Mouse (Mus musculus) gastrocnemius, postnatal 14 days (tissue): ENCODE data around the gene Terf2. TPM values are rescaled to one million over a fixed set of nuclear protein-coding genes. Genes with fewer than 3 reads are reported as not detected.
A peak's percentile ranks its signal among the peaks of the same experiment; 100 is the strongest.
"Not testable (repeated sequence)": the region's sequence is repeated elsewhere in the genome, so short reads cannot be mapped to it uniquely, and the experiment has no call there.

Experiments
- DNase-seq: peaks from one replicate; pipeline ENCODE4 v3.0.0; 2021; ENCODE audit warnings: mixed read lengths
- intact Hi-C: fragments of 180-260 bp; cut with DNase I; formaldehyde crosslinking; loops from one replicate; pipeline ENCODE4 v1.15.1; 2025; ENCODE audit warnings: low total_unique reads
- total RNA-seq, 2 experiments: library from RNA; stranded (reverse); gene quantifications; 2 replicates each; pipeline ENCODE4 v1.2.3; 2021

The Terf2 gene
- total RNA-seq, 2 experiments from 2014 or later: 10.1 to 15.9 TPM

DNA sequence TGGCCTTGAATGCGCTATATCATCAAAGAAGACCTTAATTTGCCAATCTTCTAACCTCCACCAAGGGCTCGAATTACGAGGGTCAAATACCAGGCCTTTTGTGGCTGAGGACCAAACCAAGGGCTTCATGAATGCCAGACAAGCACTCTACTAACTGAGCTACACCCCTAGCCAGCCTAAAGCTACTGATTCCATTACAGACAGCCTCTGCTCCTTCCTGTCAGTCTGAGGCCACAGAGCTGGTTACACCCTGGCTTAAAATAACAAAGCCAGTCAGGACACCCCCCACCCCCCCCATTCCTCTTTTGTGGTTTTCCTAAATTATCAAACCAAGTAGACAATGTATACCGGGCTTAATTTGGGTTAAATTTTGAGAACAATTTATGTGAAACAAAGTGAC, 22.6 kb downstream of the Terf2 start:
- intact Hi-C loops: no loop called here
- DNase-seq: no peak

DNA sequence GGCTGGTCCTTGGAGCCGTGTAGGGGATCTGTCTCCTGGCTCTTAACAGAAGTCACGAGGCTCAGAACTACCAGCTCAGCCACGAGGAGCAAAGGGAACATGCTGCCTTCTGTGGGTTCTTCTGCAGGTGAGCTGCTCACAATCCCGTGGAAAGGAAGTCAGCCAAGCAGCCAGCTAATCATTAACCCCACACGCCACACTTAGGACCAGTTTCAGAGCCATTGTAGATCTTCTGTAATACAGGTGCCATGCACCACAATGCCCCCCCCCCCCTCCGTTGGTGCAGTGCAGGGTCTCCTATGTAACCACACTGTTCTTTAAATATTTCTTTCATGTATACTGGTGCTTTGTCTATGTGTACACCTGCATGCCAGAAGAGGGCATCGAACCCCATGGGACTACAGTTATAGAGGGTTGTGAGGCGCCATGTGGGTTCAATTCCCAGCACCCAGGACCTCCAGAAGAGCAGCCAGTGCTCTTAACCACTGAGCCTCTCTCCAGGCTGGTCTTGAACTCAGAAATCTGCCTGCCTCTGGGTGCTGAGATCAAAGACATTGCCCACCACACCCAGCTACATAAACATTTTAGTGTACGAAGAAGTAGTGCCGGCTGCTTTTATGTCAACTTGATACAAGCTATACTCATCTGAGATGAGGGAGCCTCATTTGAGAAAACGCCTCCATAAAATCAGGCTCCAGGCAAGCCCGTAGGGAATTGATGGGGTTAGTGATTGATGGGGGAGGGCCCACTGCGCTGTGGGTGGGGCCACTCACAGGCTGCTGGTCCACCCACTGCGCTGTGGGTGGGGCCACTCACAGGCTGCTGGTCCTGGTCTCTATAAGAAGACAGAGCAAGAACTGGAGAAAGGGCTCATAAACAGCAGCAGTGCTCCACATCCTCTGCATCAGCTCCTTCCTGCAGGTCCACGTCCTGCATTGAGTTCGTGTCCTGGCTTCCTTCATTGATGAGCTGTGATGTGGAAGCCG, 30.5 kb downstream of the Terf2 start, which contains the start of gene Tmed6:
Gene Tmed6, minus strand, starts transcription at position 134 of the 986 bp plus-strand sequence.
- intact Hi-C loops: no loop called here
- DNase-seq: no peak

DNA sequence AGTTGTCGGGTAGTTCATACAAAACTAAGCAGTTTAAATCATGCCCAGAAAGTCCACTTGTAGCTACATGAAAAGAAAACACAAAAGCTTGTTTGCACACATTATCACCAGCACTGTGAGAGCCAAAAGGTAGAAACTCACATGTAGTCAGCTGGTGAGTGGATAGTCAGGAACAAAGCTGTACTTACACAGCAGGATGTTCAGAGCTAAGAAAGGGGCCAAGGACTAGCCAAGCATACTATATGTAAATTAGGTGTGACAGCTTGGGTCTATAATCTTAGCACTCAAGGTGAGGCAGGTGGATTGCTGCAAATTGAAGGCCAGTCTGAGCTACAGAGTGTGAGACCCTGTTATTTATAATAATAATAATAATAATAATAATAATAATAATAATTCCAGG, 33.7 kb downstream of the Terf2 start:
- DNase-seq: no peak
- intact Hi-C loops: no loop called here

DNA sequence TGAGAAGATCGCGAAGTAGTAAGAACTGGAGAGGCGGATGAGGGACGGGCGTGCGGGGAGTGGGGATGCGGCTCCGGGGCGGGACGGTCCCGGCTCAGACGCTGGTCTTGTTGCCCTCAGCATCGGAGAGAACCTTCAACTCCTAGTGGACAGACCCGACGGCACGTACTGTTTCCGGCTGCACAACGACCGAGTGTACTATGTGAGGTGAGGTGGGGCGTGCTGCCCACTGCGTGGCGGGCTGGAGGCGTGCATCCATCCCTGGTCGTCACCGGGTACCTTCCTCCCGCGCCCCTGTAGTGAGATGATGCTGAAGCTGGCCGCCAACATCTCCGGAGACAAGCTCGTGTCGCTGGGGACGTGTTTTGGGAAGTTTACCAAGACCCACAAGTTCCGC, 39.4 kb downstream of the Terf2 start:
- intact Hi-C loops: no loop called here
- peak; percentile 20 for DNase-seq

DNA sequence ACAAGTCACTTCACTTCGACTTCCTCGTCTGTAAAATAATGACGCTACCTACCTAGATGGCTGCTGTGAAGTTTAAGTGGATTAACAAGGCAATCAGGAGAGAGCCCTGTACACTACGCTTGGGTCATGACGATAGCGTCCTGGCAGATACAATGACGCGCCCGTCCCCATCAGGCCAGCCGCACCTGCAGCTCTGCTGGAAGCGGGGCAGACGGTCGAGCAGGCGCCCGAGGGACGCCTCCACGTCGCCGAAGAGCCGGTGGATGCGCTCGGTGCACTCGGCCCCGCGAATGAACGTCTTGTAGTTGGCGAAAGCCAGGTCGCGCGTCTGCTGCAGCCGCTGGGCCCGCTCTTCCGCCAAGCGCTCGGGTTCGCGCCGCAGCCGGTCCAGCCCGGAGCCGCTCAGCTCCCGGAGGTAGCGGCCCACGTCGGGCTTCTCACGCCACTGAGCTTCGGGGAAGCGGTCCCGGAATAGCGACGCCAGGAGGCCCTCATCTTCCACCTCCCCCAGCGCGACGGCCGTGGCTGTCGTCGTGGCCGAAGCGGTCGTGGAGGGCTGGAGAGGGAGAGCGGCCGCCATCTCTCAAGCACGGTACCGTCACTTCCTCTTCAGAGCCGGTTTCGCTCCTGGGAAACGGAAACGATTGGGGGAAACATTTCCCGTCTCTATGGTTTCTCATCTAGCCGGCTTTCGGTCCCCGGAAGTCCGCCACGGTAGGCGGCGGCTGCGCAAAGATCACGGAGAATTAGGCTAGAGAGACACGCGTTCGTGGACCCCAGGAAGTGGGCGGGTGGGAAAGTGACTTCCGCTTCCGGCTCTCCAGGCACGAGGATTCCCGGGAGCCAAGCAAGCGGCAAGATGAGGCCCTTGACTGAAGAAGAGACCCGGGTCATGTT, 40.0 kb downstream of the Terf2 start, which contains the start of the genes Cog8 and Nip7:
Gene Cog8, minus strand, starts transcription at position 614 of the 897 bp plus-strand sequence.
Gene Nip7, plus strand, starts transcription at position 802 of the 897 bp plus-strand sequence.
- peak; percentile 96 for DNase-seq
- intact Hi-C loops: no loop called here

DNA sequence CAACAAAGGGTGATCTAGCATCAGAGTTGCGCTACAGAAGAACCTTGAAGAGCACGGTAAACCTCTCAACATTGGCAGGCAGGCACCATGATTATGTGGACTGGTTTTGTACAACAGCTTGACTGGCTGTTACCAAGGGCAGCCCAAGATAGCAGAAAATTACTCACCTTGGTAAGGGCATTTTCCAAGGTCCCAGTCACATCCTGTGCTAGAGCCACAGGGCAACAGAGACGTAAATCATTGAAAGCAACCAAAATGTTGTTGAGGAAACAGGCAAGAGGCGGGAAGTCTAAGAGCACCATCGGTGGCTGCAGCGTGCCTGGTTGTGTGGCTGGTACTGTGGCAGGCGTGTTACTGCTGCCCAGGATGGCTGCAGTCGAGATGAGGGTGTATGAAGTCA, 44.3 kb downstream of the Terf2 start:
- no peak for DNase-seq
- intact Hi-C loops: no loop called here

DNA sequence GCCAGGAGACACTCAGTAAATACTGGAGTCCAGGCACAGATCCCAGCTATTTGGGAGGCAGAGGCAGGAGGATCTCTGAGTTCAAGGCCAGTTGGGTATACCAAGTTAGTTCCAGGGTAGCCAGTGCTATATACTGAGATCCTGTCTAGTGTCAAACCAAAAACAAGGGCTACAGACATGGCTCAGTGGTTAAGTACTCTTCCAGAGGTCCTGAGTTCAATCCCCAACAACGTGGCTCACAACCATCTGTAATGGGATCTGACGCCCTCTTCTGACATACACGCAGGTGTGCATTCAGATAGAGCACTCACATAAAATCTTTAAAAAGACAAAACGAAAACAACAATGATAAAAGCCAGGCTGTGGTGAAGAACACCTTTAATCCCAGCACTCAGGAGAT, 46.9 kb downstream of the Terf2 start:
- intact Hi-C loops: no loop called here
- no peak for DNase-seq

DNA sequence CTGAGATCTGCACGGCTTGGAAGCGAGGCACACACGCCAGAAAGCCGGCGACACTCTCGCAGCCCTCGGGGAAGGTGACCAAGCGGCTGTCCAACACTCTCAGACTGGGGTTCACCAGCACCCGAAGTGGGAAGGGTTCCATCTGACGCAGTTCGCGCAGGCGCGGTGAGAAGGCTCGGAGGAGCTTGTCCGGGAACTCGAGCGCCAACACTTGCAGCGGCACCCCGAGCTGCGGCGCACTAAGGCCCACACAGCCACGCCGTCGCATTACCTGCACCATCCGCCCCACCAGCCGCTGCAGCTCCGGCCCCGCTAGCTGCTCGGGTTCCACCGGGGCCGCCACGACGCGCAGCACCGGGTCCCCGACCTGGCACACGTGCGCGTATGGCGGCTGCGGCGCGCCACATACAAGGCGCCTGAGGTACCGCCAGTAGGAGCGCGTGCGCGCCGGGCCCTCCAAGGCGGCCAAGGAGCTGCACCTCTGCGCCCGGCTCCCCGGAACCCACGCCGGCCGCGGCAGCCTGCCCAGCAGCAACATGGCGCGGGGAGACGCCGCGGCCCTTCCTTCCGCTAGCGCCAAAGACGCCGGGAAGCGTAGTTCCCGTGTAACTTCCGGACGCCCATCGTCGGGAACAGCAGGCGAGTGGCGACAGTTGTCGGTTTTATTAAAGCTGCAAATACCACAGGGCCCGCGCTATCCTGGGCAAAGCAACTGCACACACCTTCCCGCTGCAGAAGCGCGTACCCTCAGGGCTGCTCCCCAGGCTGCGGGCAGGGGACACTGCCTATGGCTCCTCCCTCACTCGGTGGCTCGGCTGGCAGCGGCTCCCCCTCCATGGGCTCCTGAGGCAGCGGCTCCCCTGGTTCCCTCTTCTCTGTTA, 48.0 kb downstream of the Terf2 start, which contains the start of gene Pdf:
Gene Pdf, minus strand, starts transcription at position 554 of the 881 bp plus-strand sequence.
- intact Hi-C loops: no loop called here
- DNase-seq: peak; percentile 86

DNA sequence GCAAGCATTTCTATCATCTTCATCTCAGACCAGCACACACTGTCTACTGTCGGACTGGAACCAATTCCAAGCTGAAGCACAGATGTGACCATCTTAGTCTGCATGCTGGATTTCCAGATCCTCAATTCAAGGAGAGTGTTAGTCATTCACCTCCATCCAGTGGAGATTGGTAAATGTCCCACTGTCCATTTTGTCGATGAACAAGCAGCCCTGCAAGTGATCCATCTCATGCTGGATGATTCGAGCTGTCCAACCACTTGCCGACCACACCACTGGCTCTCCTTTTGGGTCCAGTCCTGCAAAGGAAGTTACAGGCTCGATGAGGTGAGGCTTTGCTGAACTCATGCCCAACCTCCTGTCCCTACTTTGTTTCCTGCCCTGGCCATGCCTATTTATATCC, 49.4 kb downstream of the Terf2 start:
- intact Hi-C loops: no loop called here
- no peak for DNase-seq

DNA sequence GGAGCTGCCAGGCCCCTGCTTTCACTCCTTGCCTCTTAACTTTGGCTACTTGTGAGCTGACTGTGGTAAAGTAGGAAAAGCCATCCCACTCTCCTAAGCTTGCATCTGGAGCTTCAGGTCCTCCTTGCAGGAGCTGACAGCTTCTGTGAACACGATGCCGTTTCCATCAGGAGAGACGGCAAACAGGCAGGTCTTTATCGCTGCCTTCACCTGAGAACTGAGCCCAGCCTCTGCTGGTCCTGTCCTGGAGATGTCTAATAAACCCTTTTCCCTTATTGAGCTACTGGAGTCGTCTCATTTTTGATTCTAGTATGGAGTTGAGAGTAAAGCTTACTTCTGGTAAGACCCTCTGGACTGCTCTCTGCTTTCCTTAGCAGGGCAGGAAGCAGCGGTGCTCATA, 50.9 kb downstream of the Terf2 start:
- intact Hi-C loops: no loop called here
- no peak for DNase-seq

DNA sequence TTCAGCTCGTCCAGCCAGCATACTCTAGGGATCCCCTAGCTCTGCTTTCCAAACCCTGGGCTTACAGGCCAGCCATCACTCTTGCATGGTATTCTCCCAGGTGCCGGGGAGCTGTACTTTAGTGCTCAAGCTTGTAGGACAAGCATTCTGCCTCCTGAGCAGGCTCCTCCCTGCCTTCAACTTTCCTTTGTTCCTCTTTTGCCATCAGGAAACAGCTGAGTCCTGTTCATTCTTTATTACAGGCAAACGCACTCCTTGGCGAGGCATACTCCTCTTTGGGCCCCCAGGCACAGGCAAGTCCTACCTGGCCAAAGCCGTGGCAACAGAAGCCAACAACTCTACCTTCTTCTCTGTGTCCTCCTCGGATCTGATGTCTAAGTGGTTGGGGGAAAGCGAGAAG, 55.7 kb downstream of the Terf2 start:
- intact Hi-C loops: no loop called here
- no peak for DNase-seq

DNA sequence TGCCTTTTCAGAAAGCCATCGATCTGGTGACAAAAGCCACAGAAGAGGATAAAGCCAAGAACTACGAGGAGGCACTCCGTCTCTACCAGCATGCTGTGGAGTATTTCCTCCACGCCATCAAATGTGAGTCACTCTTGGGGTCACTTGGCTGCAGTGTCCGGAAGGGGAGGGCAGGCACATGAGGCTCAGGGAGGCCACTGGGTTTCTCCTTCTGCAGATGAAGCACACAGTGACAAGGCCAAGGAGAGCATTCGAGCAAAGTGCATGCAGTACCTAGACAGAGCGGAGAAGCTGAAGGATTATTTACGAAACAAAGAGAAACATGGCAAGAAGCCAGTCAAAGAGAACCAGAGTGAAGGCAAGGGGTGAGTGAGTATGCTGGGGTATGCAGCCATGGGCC, 59.7 kb downstream of the Terf2 start:
- DNase-seq: no peak
- intact Hi-C loops: no loop called here

DNA sequence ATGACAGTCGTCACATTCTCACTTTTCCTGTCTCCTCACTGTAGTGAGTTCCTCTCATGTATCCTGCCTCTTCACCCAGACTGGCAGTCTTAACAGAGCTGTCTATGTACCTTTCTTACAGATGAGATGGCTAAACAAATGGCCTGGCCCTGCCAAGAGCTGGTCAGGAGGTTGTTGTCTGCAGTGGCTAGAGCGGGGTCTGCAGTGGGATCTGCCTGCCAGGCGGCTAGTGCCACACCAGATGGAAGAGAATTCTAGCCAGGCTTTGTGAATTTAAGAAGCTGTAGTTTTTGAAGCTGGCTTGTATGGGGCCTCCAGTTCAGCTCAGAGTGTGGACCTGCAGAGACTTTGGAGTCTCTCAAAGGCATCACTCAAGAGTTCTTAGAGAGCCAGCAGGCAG, 60.7 kb downstream of the Terf2 start:
- no peak for DNase-seq
- intact Hi-C loops: no loop called here

DNA sequence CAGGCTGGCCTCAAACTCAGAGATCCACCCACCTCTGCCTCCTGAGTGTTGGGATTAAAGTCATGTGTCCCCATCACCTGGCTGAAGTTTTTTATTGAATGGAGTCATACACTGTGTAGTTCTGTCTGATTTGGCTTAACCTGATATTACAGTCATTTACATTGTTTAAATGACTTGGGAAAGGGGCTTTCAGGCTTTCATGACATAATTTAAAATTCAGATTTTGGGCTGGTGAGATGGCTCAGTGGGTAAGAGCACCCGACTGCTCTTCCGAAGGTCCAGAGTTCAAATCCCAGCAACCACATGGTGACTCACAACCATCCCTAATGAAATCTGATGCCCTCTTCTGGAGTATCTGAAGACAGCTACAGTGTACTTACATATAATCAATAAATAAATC, 62.7 kb downstream of the Terf2 start:
- DNase-seq, intact Hi-C loops: not testable (repeated sequence)

DNA sequence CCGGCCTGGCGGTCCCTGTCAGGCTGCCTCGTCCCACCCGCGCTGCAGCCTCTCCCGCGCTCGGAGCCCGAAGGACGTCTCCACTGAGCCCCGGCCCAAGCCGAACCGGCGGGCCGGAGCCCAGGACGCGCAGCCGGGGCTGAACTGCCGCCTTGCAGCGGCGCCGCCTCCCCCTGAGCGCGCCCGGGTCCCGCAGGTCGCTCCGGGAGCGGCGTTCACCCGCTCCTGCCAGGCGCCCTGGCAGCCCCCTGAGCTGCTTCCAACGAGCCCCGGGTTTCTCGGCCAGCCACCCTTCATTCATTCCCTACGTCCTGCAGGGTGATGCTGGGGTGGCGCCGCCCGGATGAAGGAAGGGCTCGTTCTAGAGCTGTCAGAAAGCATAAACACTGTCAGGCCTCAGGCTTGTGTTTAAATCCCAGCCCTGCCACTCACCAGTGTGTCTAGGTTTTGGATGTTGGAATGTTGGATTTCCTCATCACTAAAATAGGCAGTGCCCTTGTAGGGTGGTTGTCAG, 64.7 kb downstream of the Terf2 start:
- intact Hi-C loops: no loop called here
- no peak for DNase-seq

DNA sequence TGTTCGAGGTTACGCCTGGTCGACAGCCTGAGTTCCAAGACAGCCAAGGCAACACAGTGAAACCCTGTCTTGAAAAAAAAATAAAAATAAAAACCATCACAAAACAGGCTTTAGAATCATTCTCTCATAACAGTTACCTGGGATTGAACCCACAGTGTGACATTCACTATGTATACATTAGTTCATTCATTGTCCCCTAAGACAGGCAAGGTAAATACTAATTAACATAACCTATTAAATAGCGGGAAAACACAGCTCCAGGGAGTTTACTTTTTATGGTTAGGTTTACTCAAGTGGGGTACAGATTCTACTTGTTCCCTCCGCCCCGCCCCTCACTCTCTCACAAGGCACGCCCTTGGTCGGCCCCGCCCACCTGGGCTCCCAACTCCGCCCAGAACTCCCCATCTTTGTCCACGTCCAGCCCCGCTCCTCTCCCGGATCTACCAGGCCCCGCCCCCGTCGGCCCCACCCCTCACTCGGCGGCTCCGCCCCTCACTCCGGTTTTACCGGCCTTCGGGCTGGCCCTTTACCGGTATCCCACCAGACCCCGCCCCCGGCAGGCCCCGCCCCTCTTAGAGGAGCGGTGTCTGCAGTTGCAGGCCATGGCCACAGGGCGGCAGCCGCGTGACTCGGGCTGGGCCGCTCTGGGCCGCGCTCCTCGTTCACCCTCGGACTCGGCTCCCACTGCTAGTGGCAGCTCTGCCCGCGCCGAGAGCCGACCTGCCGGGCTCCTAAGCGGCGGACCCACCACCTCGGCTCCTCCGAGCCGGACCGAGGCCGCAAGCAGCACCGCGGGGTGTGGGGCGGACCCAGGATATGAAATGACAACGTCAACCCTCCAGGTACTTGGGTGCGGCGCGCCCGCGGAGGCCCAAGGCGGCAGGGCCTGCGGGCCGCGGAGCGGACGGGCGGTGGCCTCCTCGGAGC, 65.4 kb downstream of the Terf2 start, which contains the start of gene Vps4a:
Gene Vps4a, plus strand, starts transcription at position 573 of the 927 bp plus-strand sequence.
- DNase-seq: peak; percentile 96
- intact Hi-C loops: no loop called here

DNA sequence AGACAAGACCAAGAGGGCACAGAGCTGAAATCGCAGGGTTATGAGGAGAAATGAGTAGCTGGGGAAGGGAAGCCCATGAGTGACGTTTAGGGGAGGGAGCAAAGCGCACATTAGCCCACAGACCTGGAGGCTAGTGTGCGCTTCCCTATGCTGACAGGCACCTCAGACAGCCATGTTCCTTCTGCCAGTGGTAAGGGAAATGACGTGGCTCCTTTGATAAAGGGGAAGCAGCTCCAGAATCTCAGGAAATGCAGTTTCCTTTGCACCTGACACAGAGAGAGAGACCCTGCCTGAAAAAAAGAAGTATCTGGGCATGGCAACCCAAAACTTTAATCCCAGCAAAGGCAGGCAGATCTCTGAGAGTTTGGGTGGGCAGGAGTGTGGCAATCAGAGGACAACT, 66.3 kb downstream of the Terf2 start:
- no peak for DNase-seq
- intact Hi-C loops: no loop called here

DNA sequence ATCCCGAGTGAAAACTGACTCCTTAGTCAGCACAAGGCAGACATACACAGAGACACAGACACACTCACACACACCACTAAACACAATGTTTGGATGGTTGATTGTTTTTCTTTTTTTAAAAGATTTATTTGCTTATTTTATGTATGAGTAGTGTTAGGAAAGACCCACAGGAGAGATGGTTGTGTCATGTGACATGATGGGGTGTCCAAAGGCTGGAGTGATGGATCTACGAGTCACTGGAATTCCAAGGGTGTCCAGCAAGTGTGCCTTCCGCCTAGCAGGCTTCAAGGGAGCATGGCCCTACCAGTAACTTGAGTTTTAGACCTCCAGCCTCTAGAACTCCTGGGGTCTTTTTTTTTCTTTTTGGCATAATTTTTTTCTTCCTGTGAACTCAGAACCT, 67.0 kb downstream of the Terf2 start:
- intact Hi-C loops: no loop called here
- no peak for DNase-seq
